In genomic region chr1:169531702-169532535, GRCm38 (mm10) we compare ENCODE assay signal across 8 mouse cellular contexts. TPM values are rescaled to one million over a fixed set of nuclear protein-coding genes. Genes with fewer than 3 reads are reported as not detected.
DNase-seq lines count a peak whose midpoint lies in the region; ATAC-seq lines count a peak whose summit lies in the region.

No protein-coding gene starts in this region.

- peak overlapping the region; percentile 60 for H3K4me2 ChIP-seq in intestine, embryonic 16.5 days (ENCODE audit: low read depth, low read length)

- H3K9ac ChIP-seq in intestine, embryonic 16.5 days (ENCODE audit: low read depth, low read length), result peak overlapping the region; percentile 66

- peaks cover 4% of the 10 kb centered on the region; the same call in 1 of the 2 replicates for H3K4me1 ChIP-seq in intestine, embryonic 16.5 days (ENCODE audit: control insufficient read depth, insufficient read depth, low read length)

- peak; percentile 61 to 69 for DNase-seq in B cell, adult 2 months
- peak; percentile 58 to 65 for DNase-seq in adrenal gland, adult 18-20 months (ENCODE audit: low spot score in 2 of 2)
- DNase-seq in embryo, embryonic 10.5 days (ENCODE audit: low spot score), result peak; percentile 80
- peak; percentile 45 for DNase-seq in gastrocnemius, postnatal 10 days
- DNase-seq in left cerebral cortex, postnatal 25 days (ENCODE audit: low spot score in 2 of 2), result peak; percentile 78 to 89
- DNase-seq in mesoderm, embryonic 11.5 days (ENCODE audit: low read depth, low spot score), result peak; percentile 52
- DNase-seq in spleen, postnatal 4 days (ENCODE audit: low spot score in 2 of 2), result peak; percentile 52 to 69

- ATAC-seq in intestine, embryonic 16.5 days, result peak; percentile 76

- 9% methylated on average over 11 of the region's 11 CpGs for WGBS in intestine, embryonic 16.5 days

- no peaks in the 10 kb centered on the region for H3K36me3 ChIP-seq in intestine, embryonic 16.5 days (ENCODE audit: control insufficient read depth, insufficient read depth, low read length)

- intact Hi-C loops in left cerebral cortex, postnatal 25 days (cut with DNase I), result loop anchor here (1.0 to 5.0 kb wide), 4 partner anchors 140 to 610 kb away; partner anchors contain the start of gene Rgs4

- peak overlapping the region; percentile 84 for H3K27ac ChIP-seq in intestine, embryonic 16.5 days (ENCODE audit: low read length)

- no peaks in the 10 kb centered on the region for H3K9me3 ChIP-seq in intestine, embryonic 16.5 days (ENCODE audit: control insufficient read depth, low read length)

- peak overlapping the region; percentile 61 for H3K4me3 ChIP-seq in intestine, embryonic 16.5 days (ENCODE audit: low read length)

- H3K27me3 ChIP-seq in intestine, embryonic 16.5 days (replicated peaks; ENCODE audit: control insufficient read depth, insufficient read depth, low read length), result no peaks in the 10 kb centered on the region

RNA-seq across cellular contexts. Expression of gene Nuf2, which starts 0.7 kb away (rescaled TPM):
- 1 to 10 TPM in 1 of 2 experiments, under 1 TPM in 1; 0.48 to 1.1 TPM for total RNA-seq in adrenal gland, adult 18-20 months (2021)
- total RNA-seq in gastrocnemius, postnatal 10 days (2021), result 1 to 10 TPM; 6.8 to 8.4 TPM
- polyA plus RNA-seq in intestine, embryonic 16.5 days (2015; fragmentation: Nextera tagmentation; extraction: Ambion mirVana), result 31.5 and 39.3 TPM in 2 replicates
- total RNA-seq in left cerebral cortex, postnatal 25 days (2021), result 1 to 10 TPM; 1.9 to 2.1 TPM

Comparison
In these comparisons a context has a peak if more than half of its experiments do, and no peak if none do; other contexts are left out.
1. Peak in every context shown above with its lines: DNase-seq, ATAC-seq, H3K4me3 ChIP-seq and H3K27ac ChIP-seq.